Mouse (Mus musculus) urinary bladder, postnatal 10 days (tissue): ENCODE measurements around the gene Rpl39.
"Not testable (repeated sequence)": the region's sequence is repeated elsewhere in the genome, so short reads cannot be mapped to it uniquely, and the experiment has no call there.

Experiments used
- DNase-seq: peaks from one replicate; pipeline ENCODE4 v3.0.0; 2022; ENCODE audit warnings: low spot score

The Rpl39 gene

DNA sequence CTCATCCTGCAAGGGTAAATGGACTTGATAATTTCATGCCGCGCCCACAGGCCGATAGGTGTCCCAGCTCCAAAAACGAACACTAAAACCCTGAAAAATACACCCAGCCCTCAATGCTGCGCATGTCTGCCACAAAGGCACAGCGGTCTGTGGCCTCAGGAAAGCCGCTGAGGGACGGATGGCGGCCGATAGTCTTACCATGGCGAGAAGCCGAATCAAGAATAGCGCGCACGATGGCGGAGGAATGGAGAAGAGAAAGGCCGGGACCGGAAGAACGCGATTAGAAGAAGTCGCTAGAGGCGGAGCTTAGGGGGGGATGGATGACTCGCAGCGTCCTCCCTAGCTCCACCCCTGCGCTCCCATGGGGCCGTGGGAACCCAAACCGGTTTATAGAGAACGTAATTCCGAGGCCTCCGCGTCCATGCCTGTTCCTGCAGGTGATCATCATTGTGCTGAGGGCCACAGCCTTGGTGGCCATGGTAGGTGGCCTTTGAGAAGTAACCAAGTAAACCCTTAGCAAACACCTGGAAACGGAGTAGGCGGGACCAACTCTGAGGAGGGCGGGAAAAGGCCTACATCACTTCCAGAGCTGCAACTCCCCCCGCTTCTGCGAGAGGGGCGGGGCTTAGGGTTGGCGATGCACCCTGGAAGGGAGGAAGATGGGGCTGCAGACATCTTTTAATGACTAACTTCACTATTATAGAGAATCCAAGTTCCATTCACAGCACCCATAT, at the start of gene Rpl39:
TSS of gene Rpl39 (minus strand) at position 476 of the 734 bp plus-strand sequence.
- peak; percentile 26 for DNase-seq

DNA sequence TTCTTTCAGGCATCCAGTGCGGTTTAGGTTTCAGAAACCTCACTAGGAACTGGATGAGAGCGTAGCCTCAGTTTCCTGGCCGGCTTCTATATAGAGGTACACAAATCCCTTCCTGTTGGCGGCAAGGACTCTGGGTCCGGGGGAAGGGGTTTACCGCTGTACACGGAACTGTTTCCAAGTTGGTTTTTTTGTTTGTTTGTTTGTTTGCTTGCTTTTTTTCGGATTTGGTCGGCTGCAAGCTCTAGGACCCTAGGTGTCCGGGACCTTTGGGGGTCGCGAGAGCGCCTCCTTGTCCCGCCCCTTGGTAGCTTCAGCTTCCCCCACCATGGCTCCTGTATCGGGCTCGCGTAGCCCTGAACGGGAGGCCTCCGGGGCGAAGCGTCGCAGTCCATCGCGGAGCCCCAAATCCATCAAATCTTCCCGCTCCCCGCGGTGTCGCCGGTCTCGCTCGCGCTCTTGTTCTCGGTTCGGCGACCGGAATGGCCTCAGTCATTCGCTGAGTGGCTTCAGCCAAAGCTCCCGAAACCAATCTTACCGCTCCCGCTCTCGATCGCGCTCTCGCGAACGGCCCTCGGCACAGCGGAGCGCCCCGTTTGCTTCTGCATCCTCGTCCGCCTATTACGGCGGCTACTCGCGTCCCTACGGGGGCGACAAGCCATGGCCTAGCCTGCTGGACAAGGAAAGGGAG, 41.6 kb upstream of the Rpl39 start, which contains the start of gene Nkap:
TSS of gene Nkap (plus strand) at position 125 of the 688 bp plus-strand sequence.
- DNase-seq = peak; percentile 12

DNA sequence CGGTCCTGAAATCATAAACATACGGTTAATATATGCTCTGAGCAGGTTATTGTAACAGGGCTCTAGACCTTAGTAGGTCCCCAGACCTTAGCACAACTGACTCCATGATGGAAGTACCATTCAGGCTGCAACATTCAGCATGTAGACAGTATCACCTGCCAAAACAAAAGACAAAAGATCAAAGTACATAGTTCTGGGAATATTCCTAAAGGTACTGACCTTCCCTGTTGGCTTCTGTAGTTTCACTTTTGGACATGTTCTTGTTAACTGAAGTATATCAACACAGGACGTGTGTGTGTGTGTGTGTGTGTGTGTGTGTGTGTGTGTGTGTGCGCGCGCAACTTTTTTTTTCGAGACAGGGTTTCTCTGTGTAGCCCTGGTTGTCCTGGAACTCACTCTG, 40.3 kb upstream of the Rpl39 start:
- no peak for DNase-seq

DNA sequence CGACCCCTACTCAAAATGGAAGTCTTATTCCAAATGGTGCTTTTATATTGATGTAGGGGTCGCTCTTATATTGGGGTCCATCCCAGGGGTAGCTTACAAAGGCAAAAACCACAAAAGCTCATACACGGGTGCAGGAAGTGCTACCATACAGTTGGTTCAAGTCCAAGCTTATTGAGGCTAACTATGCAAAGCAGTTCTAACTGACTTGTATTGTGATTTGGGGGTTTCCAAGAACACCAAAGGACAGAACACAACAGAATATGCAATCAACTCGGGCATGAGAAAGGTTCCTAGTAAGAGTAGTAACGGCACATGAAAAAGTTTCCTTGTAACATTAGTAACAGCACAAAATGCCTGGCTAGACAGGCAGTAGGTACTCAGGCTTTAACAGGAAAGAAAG, 35.0 kb upstream of the Rpl39 start:
- DNase-seq = no peak

DNA sequence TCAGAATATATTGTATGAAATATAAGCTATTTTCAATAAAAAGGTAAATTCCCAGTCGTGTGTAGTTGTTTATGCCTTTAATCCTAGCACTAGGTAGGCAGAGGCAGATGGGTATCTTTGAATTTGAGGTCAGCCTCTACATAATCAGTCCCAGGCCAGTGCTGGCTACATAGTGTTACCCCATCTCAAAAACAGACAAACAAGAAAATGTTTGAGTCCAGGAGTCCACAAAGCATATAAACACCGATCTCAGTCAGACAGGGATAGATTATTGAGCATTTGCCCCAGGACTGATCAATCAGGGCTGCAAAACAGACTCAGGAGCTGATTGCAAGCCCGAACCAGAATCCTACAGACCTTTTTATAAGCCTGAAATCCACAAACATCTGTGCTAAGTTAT, 34.4 kb upstream of the Rpl39 start:
- DNase-seq = no peak

DNA sequence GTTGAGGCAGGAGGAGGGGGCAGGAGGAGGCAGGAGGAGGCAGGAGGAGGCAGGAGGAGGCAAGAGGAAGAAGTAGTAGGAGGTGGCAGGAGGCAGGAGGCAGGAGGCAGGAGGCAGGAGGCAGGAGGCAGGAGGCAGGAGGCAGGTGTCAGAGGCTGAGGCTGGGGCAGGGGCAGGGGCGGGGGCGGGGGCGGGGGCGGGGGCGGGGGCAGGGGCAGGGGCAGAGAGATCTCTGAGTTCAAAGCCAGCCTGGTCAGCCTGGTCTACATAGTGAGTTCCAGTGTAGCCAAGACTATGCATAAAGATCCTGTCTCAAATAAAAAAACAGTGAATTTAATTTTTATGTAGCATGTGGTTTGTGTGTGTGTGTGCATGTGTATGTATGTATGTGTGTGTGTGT, 31.9 kb upstream of the Rpl39 start:
- DNase-seq = no peak

DNA sequence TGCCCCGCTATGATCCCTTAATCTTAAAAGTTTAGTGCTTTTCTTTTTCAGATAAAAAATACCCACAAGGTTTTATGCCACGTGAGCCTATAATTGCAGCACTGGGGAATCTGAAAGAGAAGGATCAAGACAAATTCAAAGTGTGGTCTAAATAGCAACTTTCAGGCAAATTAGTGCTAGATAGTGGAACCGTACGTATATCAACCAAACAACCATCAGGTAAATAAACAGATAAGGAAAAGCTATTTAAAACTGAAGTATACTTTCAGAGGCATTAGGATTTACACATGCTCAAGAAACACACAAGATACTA, 25.6 kb upstream of the Rpl39 start:
- no peak for DNase-seq

DNA sequence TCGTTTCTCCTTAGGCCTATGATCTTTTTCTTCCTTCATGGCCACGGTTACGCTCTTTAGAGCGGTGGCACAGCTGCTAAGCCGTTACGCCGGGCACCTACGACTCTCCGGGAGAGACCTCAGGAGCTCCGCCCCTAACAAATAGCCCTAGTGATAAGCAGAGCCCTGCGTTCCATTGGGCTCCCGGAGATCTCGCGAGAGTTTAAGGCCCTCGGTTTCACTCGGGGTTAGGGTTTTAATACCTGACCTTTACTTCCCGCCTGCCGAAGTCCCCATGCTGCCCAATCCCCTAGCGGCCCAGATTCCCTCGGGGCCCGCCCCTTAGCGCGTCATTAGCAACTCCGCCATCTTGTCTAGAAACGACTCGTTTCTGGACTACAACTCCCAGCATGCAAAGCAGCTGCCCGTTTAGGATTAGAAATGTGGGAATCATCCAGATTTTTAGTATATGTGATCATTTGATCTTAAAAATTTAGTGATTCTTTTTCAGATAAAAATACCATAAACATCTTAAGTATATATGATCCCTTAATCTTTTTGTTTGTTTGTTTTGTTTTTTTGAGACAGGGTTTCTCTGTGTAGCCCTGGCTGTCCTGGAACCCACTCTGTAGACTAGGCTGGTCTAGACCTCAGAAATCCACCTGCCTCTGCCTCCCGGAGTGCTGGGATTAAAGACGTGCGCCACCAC, 25.1 kb upstream of the Rpl39 start, which contains the start of gene Upf3b:
TSS of gene Upf3b (minus strand) at position 130 of the 688 bp plus-strand sequence.
- peak; percentile 55 for DNase-seq

DNA sequence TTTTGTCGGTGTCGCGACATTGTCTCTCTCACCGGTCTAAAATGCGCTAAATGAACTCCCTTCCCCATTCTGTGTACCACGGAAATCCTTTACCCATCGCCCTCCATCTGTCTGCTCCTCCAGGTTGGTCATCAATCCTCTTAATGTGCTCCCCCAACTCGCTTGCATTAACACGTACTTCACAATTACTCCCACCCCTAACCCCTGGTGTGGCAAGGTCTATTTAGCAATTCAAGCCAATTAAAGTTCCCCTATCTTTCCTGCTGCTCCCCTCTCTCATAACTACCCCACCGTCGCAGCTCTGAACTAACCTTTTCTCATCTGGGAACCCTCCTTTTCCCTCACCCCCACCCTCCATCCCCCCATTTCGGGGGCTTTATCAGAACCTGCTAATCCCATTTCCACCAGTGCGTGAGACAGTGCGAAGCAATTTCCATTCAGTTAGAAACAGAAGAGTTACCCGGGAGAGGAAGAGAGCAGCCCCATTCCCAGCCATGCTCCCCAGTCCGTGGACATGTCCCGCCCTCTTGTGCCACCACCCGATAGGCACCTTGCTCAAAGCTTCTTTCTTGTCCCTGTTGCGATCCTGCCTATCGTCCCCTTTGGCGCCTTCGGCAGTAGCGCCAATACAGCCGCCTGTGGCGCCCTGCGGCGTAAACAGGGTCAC, 24.5 kb upstream of the Rpl39 start:
- no peak for DNase-seq

DNA sequence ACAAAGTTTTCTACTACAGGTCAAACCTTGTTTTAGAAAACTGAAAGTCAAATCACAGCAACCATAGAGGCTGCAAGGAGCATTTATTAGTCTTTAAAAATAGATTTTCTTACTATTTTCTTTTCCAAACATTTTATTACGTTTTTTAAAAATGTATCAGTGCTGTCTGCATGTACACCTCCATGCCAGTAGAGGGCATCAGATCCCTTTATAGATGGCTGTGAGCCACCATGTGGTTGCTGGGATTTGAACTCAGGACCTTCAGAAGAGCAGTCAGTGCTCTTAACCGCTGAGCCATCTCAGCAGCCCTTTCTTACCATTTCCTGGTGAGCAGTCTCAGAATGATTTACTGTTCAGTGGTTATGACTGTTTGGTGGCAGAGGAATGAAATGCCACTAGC, 18.6 kb upstream of the Rpl39 start:
- DNase-seq = no peak

DNA sequence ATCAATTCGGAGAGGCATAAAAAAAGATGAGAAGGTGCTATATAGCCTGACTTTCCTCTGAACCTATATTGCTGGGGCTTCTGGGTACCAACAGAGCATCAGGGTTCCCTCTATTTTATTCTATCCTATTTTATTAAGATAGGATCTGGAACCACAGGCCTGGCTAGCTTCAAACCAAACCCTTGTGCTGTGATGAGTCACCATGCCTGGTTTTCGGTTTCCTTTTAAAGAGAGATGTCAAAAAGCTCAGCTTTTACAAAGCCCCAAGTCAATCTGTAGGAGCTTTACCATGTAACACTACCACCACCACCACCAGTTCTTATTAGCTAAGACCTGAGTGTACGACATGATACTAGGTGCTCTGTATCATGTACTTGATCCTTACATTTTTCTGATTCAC, 13.5 kb upstream of the Rpl39 start:
- DNase-seq = no peak

DNA sequence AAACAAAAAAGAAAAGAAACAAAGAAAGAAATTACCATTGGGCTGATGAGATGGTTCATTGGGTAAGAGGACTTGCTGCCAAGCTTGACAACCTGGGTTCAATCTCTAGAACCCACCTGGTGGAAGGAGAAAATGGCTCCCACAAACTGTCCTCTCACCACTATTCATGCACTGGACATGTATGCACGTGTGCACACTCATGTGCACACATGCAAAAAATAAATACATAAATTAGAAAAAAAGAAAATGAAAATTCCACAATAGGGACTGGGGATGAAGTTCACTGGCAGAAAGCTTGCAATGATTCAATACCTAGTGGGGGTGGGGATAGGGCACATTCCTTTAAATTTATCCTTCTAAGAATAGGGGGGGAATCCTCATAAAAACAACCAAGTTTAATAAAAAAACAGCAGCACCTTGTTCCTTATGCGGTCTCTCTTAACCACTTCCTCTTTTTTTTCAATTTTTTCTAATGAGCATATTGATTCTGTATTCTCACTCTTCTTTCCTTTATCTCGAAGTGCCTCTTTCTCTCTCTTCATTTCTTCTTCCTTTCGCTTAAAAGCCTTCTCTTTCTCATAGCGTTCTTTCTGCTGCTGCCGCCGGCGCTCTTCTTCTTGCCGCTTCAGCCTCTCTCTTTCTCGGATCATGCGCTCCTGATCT, 10.0 kb upstream of the Rpl39 start:
- DNase-seq = no peak

DNA sequence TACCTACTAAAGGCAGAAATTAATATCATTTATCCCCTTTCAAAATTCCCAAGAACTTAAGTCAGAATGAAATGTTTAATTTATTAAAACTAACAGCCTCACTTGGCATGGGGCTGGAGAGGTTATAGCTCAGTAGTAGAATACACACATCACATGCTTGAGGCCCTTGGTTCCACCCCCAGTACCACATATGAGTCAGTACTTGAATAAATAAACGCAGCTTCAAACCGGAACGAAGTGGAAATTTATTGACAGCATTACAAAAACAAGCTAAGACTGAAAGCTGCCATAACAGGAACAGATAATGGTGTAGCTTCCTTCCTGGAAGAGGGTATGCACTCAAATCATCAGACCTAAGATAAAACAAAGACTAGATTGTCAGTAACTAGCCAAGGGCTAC, 6.3 kb upstream of the Rpl39 start:
- DNase-seq = no peak

DNA sequence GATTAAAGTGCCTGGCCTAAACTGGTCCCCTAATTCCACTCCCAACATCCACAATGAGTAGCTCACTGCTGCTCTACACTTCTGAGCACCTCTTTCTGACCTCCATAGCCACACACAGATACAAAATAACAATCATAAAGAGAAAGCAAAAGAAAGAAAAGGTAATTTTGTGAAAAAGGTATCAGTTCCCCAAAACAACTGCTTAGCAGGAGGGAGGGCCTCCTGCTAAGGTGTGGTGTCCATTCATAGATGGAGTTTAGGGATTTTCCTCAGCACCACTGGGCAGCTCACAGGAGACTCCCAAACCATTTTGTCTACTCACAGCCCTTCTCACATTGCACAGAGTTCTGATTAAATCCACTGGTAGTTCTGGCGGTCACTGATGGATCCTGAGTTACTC, 3.6 kb upstream of the Rpl39 start:
- DNase-seq = no peak

DNA sequence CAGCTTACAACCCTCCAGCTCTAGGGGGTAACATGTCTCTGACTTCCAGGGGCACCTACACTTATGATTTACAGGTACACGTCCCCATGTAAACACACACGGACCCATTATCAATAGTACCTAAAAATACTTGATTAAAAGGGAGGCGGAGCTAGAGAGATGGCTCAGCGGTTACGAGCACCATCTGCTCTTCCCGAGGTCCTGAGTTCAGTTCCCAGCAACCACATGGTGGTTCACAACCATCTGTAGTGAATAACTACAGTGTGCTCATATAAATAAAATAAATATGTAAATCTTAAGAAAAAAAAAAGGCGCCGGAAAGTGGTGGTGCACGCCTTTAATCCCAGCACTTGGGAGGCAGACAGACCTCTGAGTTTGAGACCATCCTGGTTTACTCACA, 463 bp upstream of the Rpl39 start:
- no peak for DNase-seq

DNA sequence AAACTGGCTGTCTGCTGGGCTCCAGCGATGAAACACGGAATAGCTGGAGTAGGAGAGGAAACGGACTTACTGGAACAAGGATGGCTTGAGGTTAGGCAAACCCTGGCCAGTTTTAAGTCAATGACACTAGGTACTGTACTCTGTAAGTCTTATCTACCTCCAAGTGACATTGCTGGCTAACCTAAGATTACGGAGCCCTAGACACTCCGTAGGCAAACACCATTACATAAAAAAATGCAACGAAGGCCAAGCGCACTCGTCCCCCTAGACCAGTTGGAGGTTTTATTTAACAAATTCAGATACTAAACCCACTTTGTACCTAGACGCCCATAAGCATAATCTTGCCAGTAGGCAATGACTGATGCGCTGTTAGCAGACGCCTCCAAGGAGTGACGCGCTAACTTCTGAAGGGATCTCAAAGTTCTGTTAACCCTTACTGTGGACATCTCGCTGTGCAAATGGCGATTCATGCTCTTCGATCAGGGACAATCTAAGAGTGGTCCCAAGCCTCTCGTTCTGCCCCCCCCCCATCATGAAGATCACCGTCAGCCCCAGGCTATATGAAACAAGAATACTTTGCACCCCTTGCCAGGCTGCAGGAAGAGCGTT, 780 bp downstream of the Rpl39 start:
- DNase-seq = no peak

DNA sequence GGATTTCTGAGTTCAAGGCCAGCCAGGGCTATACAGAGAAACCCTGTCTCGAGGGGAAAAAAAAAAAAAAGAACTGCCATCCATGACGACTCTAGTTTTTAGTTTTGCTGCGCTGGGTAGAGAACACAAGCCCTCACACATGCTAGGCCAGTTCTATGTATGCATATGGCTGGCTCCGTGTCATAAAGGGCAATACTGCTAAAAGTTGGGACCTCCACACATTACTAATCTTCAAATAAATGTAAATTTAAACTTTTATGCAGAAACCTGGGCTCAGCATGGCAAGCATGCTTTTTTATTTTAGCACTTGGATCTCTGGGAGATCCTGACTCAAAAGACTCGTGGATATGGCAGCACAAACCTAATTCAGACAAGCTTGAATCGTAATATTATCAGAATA, 4.0 kb downstream of the Rpl39 start:
- DNase-seq = no peak

DNA sequence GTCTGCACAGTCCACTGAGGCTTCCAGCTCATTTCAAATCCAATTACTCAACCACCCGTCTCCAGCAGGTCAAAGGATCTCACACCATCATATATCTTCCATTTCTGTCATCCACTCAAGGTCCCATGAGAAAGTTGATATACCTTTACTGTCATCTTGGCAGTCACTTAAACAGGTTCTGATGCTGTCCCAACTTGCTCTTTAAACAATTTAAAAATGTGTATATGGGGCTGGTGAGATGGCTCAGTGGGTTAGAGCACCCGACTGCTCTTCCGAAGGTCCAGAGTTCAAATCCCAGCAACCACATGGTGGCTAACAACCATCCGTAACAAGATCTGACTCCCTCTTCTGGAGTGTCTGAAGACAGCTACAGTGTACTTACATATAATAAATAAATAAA, 4.9 kb downstream of the Rpl39 start:
- DNase-seq = not testable (repeated sequence)

DNA sequence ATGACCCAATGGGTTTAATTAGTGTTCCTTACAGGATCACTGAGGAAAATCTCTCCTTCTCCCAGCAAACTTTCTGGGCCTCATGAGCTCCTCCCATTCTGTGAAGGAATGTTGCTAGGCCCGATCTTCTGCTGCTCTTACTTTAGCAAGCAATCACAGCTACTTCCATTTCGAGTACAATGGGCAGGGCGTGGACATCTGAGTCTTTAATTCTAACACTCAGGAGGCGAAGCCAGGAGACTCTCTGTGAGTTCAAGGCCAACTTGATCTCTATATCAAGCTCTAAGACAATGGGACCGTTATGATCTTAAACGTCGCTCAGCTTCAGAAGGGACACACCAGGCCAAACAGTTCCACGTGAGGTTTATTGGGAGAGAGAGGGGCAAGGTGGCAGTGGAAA, 8.6 kb downstream of the Rpl39 start:
- no peak for DNase-seq

DNA sequence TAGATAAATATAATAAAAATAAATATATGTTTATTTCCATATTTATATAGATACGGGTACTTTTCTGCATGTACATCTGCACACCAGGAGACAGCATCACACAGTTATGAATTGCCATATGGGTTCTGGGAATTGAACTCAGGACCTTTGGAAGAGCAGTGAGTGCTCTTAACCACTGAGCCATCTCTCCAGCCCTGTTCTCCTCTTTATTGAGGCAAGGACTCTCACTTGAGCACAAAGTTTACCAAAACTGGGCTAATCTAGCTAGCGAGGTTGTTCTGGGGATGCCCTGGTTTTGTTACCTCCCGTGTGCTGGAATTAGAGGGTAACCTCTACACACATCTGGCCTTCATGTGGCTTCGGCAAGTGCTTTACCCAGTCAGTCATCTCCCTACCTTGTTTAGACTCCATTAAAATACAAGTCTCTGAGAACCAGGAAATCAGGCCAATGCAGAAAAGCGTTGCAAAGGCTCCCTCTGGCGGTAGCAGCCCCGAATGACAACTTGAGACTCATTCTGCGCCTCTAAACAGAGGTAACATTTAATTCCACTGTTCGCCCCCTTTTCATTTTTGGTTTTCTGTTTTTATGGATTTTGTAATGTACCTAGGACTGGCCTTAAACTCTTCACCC, 10.8 kb downstream of the Rpl39 start:
- no peak for DNase-seq

DNA sequence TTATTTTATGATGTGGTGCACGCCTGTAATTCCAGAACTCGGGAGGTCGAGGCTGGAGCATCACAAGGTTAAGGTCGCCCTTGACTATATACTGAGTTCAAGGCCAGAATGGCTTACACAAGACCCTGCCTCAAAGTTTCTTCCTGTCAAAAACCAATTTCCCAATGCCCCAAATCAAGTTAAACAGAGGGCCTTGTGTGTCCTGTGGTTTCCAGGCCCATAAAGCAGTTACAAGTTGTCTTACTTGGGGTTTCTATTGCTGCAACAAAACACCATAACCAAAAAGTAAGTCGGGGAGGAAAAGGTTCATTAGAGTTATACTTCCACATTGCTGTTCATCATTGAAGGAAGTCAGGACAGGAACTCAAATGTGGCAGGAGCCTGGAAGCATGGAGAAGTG, 16.4 kb downstream of the Rpl39 start:
- DNase-seq = no peak
